Mouse (Mus musculus) hindbrain, postnatal 0 days (tissue): Measurements from ENCODE around the gene Sgms1. TPM values are rescaled to one million over a fixed set of nuclear protein-coding genes. Genes with fewer than 3 reads are reported as not detected.
"Not testable (repeated sequence)": the region's sequence is repeated elsewhere in the genome, so short reads cannot be mapped to it uniquely, and the experiment has no call there.

Experiments
- ATAC-seq: fragments of 200-750 bp; cut with Nextera tagmentation; 2 replicates; pipeline ENCODE4 v1.8.0; 2017; ENCODE audit warnings: mild to moderate bottlenecking, moderate TSS enrichment, moderate library complexity
- DNase-seq: peaks from one replicate; pipeline ENCODE4 v3.0.0-alpha.2; 2015; ENCODE audit warnings: low spot score
- H3K27ac ChIP-seq: fragments of 300-500 bp; sonication (generic); 2 replicates; pipeline ENCODE4 v1.5.1; 2014; ENCODE audit warnings: mild to moderate bottlenecking
- H3K27me3 ChIP-seq: fragments of 300-500 bp; sonication (generic); 2 replicates; pipeline ENCODE4 v1.6.1; 2014; ENCODE audit warnings: low read length, mixed read lengths; ENCODE audit not compliant: insufficient read depth
- H3K36me3 ChIP-seq: fragments of 300-500 bp; sonication (generic); 2 replicates; pipeline ENCODE4 v1.6.1; 2014; ENCODE audit warnings: low read length, mixed read lengths; ENCODE audit not compliant: insufficient read depth
- H3K4me1 ChIP-seq: fragments of 300-500 bp; sonication (generic); 2 replicates; pipeline ENCODE4 v1.6.1; 2014; ENCODE audit warnings: antibody characterized with exemption, low read length, mixed read lengths; ENCODE audit not compliant: insufficient read depth
- H3K4me2 ChIP-seq: fragments of 300-500 bp; sonication (generic); 2 replicates; pipeline ENCODE4 v1.6.1; 2014; ENCODE audit warnings: low read depth, mild to moderate bottlenecking, low read length, moderate library complexity, mixed read lengths
- H3K4me3 ChIP-seq: fragments of 300-500 bp; sonication (generic); 2 replicates; pipeline ENCODE4 v1.5.1; 2014; ENCODE audit warnings: low read length
- H3K9ac ChIP-seq: fragments of 300-500 bp; sonication (generic); replicated peaks from 2 replicates; pipeline ENCODE4 v1.6.1; 2014; ENCODE audit warnings: mild to moderate bottlenecking, low read length, moderate library complexity, mixed read lengths
- H3K9me3 ChIP-seq: fragments of 300-500 bp; sonication (generic); 2 replicates; pipeline ENCODE4 v1.6.1; 2016; ENCODE audit warnings: low read length, mixed read lengths
- CTCF ChIP-seq: IDR thresholded peaks from 2 replicates; pipeline ENCODE4 v1.5.1; 2016; ENCODE audit warnings: antibody characterized with exemption, control low read depth, low read depth
- WGBS: fragments of 180-500 bp; shearing (Covaris S2); extraction: QIAGEN DNeasy Blood & Tissue Kit; methylation state at CpG from one replicate; pipeline ENCODE4 v1.1.7; 2014; 5-methylcytosine and 5-hydroxymethylcytosine counted together
- polyA plus RNA-seq: library from polyadenylated mRNA; unstranded; fragments of >200 nt; fragmentation: Nextera tagmentation; extraction: Ambion mirVana; gene quantifications from 2 replicates; pipeline ENCODE4 v1.2.1, GENCODE M21; 2015
- total RNA-seq: library from RNA; depleted of rRNA; stranded (reverse); fragments of >200 nt; gene quantifications from 2 replicates; pipeline ENCODE4 v1.2.3, GENCODE M21; 2014; rRNA removed

Sgms1 gene
- total and polyA plus RNA-seq, 2 experiments from 2014 or later: 23.2 to 32.5 TPM

DNA sequence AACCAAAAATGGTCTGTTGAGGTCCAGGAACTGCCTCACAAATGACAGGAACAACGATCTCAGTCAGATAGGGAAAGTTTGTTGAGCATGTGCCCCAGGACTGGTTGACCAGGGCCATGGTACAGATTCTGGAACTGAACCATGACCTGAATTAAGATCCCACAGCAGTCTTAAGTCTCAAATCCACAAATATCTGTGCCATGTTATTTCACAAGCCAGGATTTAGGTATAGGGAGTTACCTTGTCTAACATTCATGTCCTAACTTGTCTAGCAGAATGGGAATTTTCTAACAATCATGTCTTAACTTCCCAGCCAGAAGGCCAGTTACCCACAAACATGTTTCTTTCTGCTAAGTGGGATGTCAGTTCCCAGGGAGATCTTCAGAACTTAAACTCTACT is 300.9 kb downstream of the Sgms1 start:
- H3K9me3 ChIP-seq: no peaks in the 10 kb centered on the region
- H3K36me3 ChIP-seq: no peaks in the 10 kb centered on the region
- no peak overlapping the region for H3K27ac ChIP-seq
- H3K4me3 ChIP-seq: no peak overlapping the region
- no peak overlapping the region for H3K9ac ChIP-seq
- no peaks in the 10 kb centered on the region for H3K27me3 ChIP-seq
- ATAC-seq: no peak
- H3K4me2 ChIP-seq: no peak overlapping the region
- WGBS: 89% methylated on average over 1 of the region's 1 CpGs
- H3K4me1 ChIP-seq: no peaks in the 10 kb centered on the region
- DNase-seq: no peak
- TF ChIP-seq CTCF: no peak

DNA sequence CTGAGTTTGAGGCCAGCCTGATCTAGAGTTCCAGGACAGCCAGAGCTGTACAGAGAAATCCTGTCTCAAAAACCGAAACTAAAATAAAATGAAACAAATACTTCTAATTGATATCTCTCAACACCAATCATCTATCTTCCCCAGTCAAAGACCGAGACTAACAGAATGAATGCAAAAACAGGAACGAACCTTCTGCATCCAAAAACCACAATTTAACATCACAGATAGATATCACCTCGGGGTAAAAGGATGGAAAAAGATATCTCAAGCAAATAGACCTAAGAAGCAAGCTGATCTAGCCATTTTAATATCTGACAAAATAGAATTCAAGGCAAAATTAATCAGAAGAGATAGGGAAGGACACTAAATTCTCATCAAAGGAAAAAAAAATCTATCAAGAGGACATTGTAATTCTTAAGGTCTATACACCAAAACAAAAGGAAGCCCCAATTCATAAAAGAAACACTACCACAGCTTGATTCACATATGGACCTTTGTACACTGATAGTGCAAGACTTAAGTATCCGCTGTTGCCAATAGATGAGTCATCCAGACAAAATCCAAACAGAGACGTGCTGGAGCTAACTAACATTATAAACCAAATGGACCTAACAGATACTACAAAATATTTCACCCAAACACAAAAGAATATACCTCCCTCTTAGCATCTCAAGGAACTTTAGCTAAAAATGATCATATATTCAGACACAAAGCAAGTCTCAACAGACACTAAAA is 301.6 kb downstream of the Sgms1 start:
- Histone ChIP-seq H3K9ac (no peak overlapping the region), H3K4me1 (no peaks in the 10 kb centered on the region), H3K27ac (no peak overlapping the region), H3K36me3 (no peaks in the 10 kb centered on the region), H3K9me3 (no peaks in the 10 kb centered on the region), H3K27me3 (no peaks in the 10 kb centered on the region), H3K4me2 (no peak overlapping the region), H3K4me3 (no peak overlapping the region)
- no peak for DNase-seq
- no peak for ATAC-seq
- no peak for TF ChIP-seq CTCF
- WGBS: 87% methylated on average over 6 of the region's 6 CpGs

DNA sequence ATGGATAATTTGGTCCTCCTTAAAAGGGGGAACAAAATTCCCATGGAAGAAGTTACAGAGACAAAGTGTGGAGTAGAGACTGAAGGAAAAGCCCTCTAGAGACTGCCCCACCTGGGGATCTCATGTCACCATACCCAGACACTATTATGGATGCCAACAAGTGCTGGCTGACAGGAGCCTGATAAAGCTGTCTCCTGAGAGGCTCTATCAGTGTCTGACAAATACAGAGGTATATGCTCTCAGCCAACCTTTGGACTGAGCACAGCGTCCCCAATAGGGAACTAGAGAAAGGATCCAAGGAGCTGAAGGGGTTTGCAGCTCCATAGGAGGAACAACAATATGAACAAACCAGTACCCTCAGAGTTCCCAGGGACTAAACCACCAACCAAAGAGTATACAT is 304.7 kb downstream of the Sgms1 start:
- not testable (repeated sequence) for H3K27me3 ChIP-seq, H3K27ac ChIP-seq, DNase-seq, H3K9me3 ChIP-seq, H3K4me2 ChIP-seq, H3K4me1 ChIP-seq, H3K9ac ChIP-seq, H3K36me3 ChIP-seq, ATAC-seq, H3K4me3 ChIP-seq
- 83% methylated on average over 1 of the region's 1 CpGs for WGBS

Other genes with a start within 250 kb of the Sgms1 start
- gene Rpl9-ps6, start 76.9 kb upstream of the Sgms1 start, total RNA-seq: 27.9 and 35.0 TPM in 2 replicates
- gene Rpl9-ps6, start 76.9 kb upstream of the Sgms1 start, polyA plus RNA-seq: 53.9 and 65.0 TPM in 2 replicates
- 119 and 144 TPM in 2 replicates for gene Minpp1, start 96.1 kb upstream of the Sgms1 start, total RNA-seq
- 59.1 and 60.2 TPM in 2 replicates for gene Minpp1, start 96.1 kb upstream of the Sgms1 start, polyA plus RNA-seq
- gene Papss2, start 206.1 kb upstream of the Sgms1 start, total RNA-seq: 6.5 and 7.1 TPM in 2 replicates
- gene Papss2, start 206.1 kb upstream of the Sgms1 start, polyA plus RNA-seq: 2.0 and 2.7 TPM in 2 replicates